Mouse (Mus musculus) forebrain, embryonic 13.5 days (tissue): Measurements from ENCODE around the gene Gap43. TPM values are rescaled to one million over a fixed set of nuclear protein-coding genes. Genes with fewer than 3 reads are reported as not detected.
"Not testable (repeated sequence)": the region's sequence is repeated elsewhere in the genome, so short reads cannot be mapped to it uniquely, and the experiment has no call there.

ENCODE experiments used
- ATAC-seq: fragments of 200-750 bp; cut with Nextera tagmentation; 2 replicates; pipeline ENCODE4 v1.8.0; 2017
- H3K27ac ChIP-seq: fragments of 300-500 bp; sonication (generic); 2 replicates; pipeline ENCODE4 v1.5.1; 2015; ENCODE audit warnings: inconsistent platforms, mild to moderate bottlenecking, moderate library complexity
- H3K27me3 ChIP-seq: fragments of 300-500 bp; sonication (generic); 2 replicates; pipeline ENCODE4 v1.6.1; 2015; ENCODE audit warnings: mild to moderate bottlenecking, inconsistent platforms
- H3K36me3 ChIP-seq: fragments of 300-500 bp; sonication (generic); 2 replicates; pipeline ENCODE4 v1.6.1; 2015; ENCODE audit warnings: mild to moderate bottlenecking, inconsistent platforms; ENCODE audit not compliant: poor library complexity, severe bottlenecking
- H3K4me1 ChIP-seq: fragments of 300-500 bp; sonication (generic); 2 replicates; pipeline ENCODE4 v1.6.1; 2015; ENCODE audit warnings: inconsistent platforms
- H3K4me2 ChIP-seq: fragments of 300-500 bp; sonication (generic); 2 replicates; pipeline ENCODE4 v1.6.1; 2015; ENCODE audit warnings: inconsistent platforms, mild to moderate bottlenecking, moderate library complexity
- H3K4me3 ChIP-seq: fragments of 300-500 bp; sonication (generic); 2 replicates; pipeline ENCODE4 v1.5.1; 2015; ENCODE audit warnings: mild to moderate bottlenecking, inconsistent platforms
- H3K9ac ChIP-seq: fragments of 300-500 bp; sonication (generic); 2 replicates; pipeline ENCODE4 v1.6.1; 2015; ENCODE audit warnings: mild to moderate bottlenecking, inconsistent platforms
- H3K9me3 ChIP-seq: fragments of 300-500 bp; sonication (generic); replicated peaks from 2 replicates; pipeline ENCODE4 v1.6.1; 2016; ENCODE audit warnings: inconsistent platforms
- WGBS: fragments of 180-500 bp; shearing (Covaris S2); methylation state at CpG from one replicate; pipeline ENCODE4 v1.1.7; 2015; 5-methylcytosine and 5-hydroxymethylcytosine counted together
- polyA plus RNA-seq: library from polyadenylated mRNA; unstranded; fragments of >200 nt; fragmentation: Nextera tagmentation; extraction: Ambion mirVana; gene quantifications from 2 replicates; pipeline ENCODE4 v1.2.1, GENCODE M21; 2015

Gap43 gene
- 389 and 408 TPM in 2 replicates for polyA plus RNA-seq

DNA sequence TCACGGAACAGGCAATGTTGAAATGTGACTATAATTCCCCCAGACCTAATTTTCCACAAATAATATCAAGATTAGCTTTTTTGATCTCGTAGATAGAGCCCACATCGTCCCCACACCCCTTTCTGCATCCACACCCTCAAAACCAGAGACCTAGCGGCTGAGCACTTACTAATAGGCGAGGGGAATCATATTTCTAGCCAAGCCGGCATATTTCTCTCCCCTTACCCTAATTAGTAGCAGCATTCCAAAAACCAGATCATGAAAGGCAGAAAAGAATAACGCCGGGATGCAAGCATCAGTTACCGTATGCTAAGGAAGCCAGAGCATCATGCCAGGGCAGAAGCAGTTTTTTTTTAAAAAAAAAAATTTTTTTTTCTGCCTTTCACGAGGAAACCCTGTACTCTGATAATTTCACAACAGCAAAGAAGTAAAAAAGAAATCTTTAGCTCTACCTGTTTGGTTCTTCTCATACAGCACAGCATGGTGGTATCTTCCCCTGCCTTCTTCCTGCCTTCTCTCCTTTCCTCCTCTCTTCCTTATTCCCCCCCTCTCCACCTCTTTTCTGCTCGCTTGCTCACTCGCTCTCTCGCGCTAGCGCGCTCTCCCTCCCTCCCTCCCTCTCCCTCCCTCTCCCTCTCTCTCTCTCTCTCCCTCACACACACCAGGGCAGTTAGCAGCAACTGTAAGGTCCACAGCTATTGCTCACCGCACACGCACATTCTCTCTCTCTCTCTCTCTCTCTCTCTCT is at the start of gene Gap43:
Gene Gap43 (minus strand): TSS at position 631 of the 748 bp plus-strand sequence.
- H3K4me1 ChIP-seq, result peaks cover 33% of the 10 kb centered on the region
- no peaks in the 10 kb centered on the region for H3K9me3 ChIP-seq
- H3K4me2 ChIP-seq, result peak within 1 kb of the TSS; percentile 78
- ATAC-seq, result peak; percentile 85
- under 1% methylated on average over 18 of the region's 18 CpGs for WGBS
- H3K27me3 ChIP-seq, result no peaks in the 10 kb centered on the region
- H3K4me3 ChIP-seq, result peak within 1 kb of the TSS; percentile 55
- H3K27ac ChIP-seq, result peak within 1 kb of the TSS; percentile 84
- H3K9ac ChIP-seq, result peak within 1 kb of the TSS; percentile 70
- no peaks in the 10 kb centered on the region for H3K36me3 ChIP-seq

DNA sequence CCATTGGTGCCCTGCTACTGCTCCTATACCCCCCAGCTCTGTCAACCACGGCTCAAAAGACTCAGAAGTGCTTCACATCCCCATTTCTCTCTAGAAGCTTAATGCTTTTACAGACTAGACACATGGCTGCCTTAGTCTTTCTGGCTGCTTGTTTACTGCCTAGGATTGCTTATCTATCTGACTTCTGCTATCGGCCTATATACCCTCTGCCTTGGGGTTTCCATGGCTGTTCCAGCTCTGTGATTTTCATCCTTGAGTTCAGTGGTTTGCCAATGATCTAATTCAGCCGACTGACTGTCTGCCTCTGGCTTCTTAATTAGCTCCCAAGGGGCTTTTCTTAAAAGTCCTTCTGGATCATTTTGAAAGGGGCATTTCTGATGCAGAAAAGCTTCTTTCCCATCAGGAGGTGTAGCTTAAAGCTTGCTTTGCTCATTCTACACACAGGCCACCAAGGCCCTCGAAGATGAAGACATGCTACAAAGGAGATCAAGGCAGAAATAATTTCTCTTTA is 40.9 kb upstream of the Gap43 start:
- H3K4me1 ChIP-seq, result peaks cover 12% of the 10 kb centered on the region
- no peak overlapping the region for H3K4me3 ChIP-seq
- no peaks in the 10 kb centered on the region for H3K27me3 ChIP-seq
- H3K36me3 ChIP-seq, result no peaks in the 10 kb centered on the region
- no peak overlapping the region for H3K27ac ChIP-seq
- H3K9ac ChIP-seq, result no peak overlapping the region
- H3K4me2 ChIP-seq, result no peak overlapping the region
- no peak; the same call in 1 of the 2 replicates for ATAC-seq
- 9% methylated on average over 4 of the region's 4 CpGs for WGBS
- H3K9me3 ChIP-seq, result no peaks in the 10 kb centered on the region

DNA sequence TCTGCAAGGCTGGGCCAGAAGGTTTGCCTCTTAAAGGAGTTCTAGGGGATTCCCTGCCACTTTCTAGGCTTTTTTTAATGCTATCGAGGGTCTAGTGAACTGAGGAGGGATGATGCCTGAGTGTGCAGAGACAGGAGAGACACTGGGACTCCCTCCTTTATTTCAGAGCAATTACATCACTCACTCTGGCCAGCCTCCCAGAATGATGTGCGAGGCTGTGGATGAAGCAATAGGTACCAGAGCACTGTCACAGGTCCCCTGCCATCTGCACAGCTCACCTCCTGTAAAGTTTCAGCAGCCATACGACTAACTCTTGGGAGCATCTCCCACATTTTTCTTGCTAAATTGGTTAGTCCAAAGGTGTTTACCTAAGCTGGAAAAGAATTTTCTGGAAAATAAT is 40.2 kb upstream of the Gap43 start:
- Histone ChIP-seq H3K9me3 (no peaks in the 10 kb centered on the region), H3K36me3 (no peaks in the 10 kb centered on the region), H3K4me2 (no peak overlapping the region), H3K27me3 (no peaks in the 10 kb centered on the region), H3K4me3 (no peak overlapping the region), H3K27ac (no peak overlapping the region), H3K9ac (no peak overlapping the region), H3K4me1 (peaks cover 12% of the 10 kb centered on the region)
- ATAC-seq, result no peak
- WGBS, result 30% methylated on average over 3 of the region's 3 CpGs

- 74% methylated on average over 6 of the region's 6 CpGs for WGBS
- H3K27ac ChIP-seq, result no peak overlapping the region
- 0 out of 2 replicates have a peak, but pooled peaks have one; percentile 16 for ATAC-seq
Measured at GRCm38 (mm10) chr16:42370148-42370547, 29.7 kb upstream of the Gap43 start.

DNA sequence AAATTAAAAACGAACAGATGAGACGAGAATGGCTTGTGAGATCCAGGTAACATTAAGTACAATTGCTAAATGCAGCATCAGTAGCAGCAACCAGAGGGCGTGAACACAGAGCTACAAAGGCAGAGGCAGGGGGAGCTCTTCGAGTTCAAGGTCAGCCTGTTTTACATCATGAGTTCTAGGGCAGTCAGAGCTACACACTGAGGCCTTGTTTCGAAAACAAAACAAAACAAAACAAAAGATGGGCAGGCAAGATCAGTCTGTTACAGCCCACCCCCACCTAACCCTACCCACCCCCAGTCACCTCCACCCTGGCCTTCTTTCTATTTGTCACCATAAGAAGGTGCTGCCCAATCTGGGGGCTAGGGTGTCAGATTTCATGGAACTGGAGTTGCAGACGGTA is 28.9 kb upstream of the Gap43 start:
- no peak for ATAC-seq
- no peak overlapping the region for H3K9ac ChIP-seq
- H3K36me3 ChIP-seq, result no peaks in the 10 kb centered on the region
- 0 out of 2 replicates have a peak, but pooled peaks cover 6% of the 10 kb centered on the region for H3K4me1 ChIP-seq
- H3K9me3 ChIP-seq, result no peaks in the 10 kb centered on the region
- no peaks in the 10 kb centered on the region for H3K27me3 ChIP-seq
- no peak overlapping the region for H3K4me3 ChIP-seq
- no peak overlapping the region for H3K4me2 ChIP-seq
- H3K27ac ChIP-seq, result no peak overlapping the region
- WGBS, result 83% methylated on average over 6 of the region's 6 CpGs

More at GRCm38 (mm10) chr16:42370148-42370547, 29.7 kb upstream of the Gap43 start:
- Histone ChIP-seq H3K4me2 (no peak overlapping the region), H3K27me3 (no peaks in the 10 kb centered on the region), H3K9ac (no peak overlapping the region), H3K4me3 (no peak overlapping the region), H3K36me3 (no peaks in the 10 kb centered on the region), H3K9me3 (no peaks in the 10 kb centered on the region), H3K4me1 (0 out of 2 replicates have a peak, but pooled peaks cover 6% of the 10 kb centered on the region)

- H3K36me3 ChIP-seq, result no peaks in the 10 kb centered on the region
Measured at GRCm38 (mm10) chr16:42360061-42360460, 19.6 kb upstream of the Gap43 start.

DNA sequence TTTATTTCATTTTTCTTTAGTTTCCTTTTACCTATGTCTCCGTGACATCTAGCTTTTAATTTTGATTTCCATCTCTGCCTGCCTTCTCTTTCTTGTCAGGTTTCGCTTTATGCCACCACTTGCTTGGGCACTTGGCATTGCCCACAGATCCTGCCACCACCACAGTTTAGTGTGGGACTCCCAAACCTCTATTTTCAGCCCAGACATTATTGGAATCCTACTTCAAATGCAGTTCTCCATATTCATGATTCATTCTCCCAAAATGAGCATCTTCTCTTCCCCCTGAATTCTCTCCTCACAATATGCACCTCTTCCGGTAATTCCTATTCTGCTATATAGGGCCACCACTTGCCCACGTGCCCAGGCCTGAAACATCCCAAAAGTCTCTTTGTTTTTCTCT is 17.6 kb upstream of the Gap43 start:
- ATAC-seq, result no peak
- Histone ChIP-seq H3K36me3 (no peaks in the 10 kb centered on the region), H3K4me3 (no peak overlapping the region), H3K27ac (no peak overlapping the region), H3K9me3 (no peaks in the 10 kb centered on the region), H3K4me1 (no peaks in the 10 kb centered on the region), H3K27me3 (no peaks in the 10 kb centered on the region), H3K9ac (no peak overlapping the region), H3K4me2 (no peak overlapping the region)
- WGBS, result 90% methylated on average over 4 of the region's 4 CpGs

More at GRCm38 (mm10) chr16:42360061-42360460, 19.6 kb upstream of the Gap43 start:
- H3K4me3 ChIP-seq, result no peak overlapping the region
- H3K4me2 ChIP-seq, result no peak overlapping the region
- ATAC-seq, result no peak
- H3K4me1 ChIP-seq, result no peaks in the 10 kb centered on the region
- no peak overlapping the region for H3K27ac ChIP-seq
- H3K9ac ChIP-seq, result no peak overlapping the region
- H3K27me3 ChIP-seq, result no peaks in the 10 kb centered on the region
- WGBS, result 93% methylated on average over 4 of the region's 4 CpGs
- no peaks in the 10 kb centered on the region for H3K9me3 ChIP-seq

- H3K9me3 ChIP-seq, result no peaks in the 10 kb centered on the region
- no peak overlapping the region for H3K27ac ChIP-seq
- H3K4me1 ChIP-seq, result no peaks in the 10 kb centered on the region
- 86% methylated on average over 2 of the region's 2 CpGs for WGBS
- H3K9ac ChIP-seq, result no peak overlapping the region
- no peaks in the 10 kb centered on the region for H3K27me3 ChIP-seq
- H3K4me3 ChIP-seq, result no peak overlapping the region
- no peak for ATAC-seq
- no peak overlapping the region for H3K4me2 ChIP-seq
- no peaks in the 10 kb centered on the region for H3K36me3 ChIP-seq
Measured at GRCm38 (mm10) chr16:42350076-42350475, 9.6 kb upstream of the Gap43 start.

GRCm38 (mm10) chr16:42340865-42341264 is 414 bp upstream of the Gap43 start:
- not testable (repeated sequence) for H3K27ac ChIP-seq, H3K27me3 ChIP-seq, H3K9me3 ChIP-seq, H3K36me3 ChIP-seq, H3K9ac ChIP-seq
- peaks cover 33% of the 10 kb centered on the region for H3K4me1 ChIP-seq
- peak overlapping the region; percentile 78 for H3K4me2 ChIP-seq
- ATAC-seq, result peak; percentile 78
- H3K4me3 ChIP-seq, result peak overlapping the region; percentile 55; the same call in 1 of the 2 replicates
- 0% methylated on average over 2 of the region's 3 CpGs for WGBS

GRCm38 (mm10) chr16:42339512-42339911 is 939 bp downstream of the Gap43 start:
- no peaks in the 10 kb centered on the region for H3K36me3 ChIP-seq
- H3K9me3 ChIP-seq, result no peaks in the 10 kb centered on the region
- peak overlapping the region; percentile 84 for H3K27ac ChIP-seq
- no peaks in the 10 kb centered on the region for H3K27me3 ChIP-seq
- H3K4me3 ChIP-seq, result peak overlapping the region; percentile 55
- ATAC-seq, result peak; percentile 64
- peaks cover 33% of the 10 kb centered on the region for H3K4me1 ChIP-seq
- H3K9ac ChIP-seq, result peak overlapping the region; percentile 70
- WGBS, result 0% methylated on average over 10 of the region's 10 CpGs
- H3K4me2 ChIP-seq, result peak overlapping the region; percentile 78

DNA sequence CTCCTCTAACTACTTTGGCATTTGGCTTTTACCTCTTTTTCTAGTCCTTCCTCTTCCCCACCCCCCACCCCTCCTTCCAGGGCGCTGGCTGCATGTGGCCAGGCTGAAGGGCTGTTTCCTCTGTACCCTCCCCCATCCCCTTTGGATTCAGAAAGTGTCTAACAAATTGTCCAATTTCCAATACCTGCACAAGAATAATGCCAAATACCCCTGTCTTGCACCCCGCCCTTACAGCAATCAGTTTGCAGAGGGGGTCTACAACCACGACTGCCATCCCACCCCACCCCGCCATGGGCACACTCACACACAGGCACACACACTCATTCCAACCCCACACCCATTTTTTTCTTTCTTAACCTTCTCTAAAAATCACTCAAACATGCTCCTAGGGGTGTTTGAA is 1.5 kb downstream of the Gap43 start:
- WGBS, result 11% methylated on average over 4 of the region's 4 CpGs
- Histone ChIP-seq H3K4me1 (peaks cover 33% of the 10 kb centered on the region), H3K27me3 (no peaks in the 10 kb centered on the region), H3K4me3 (peak overlapping the region; percentile 55), H3K4me2 (peak overlapping the region; percentile 78), H3K36me3 (no peaks in the 10 kb centered on the region), H3K27ac (peak overlapping the region; percentile 84), H3K9ac (peak overlapping the region; percentile 70), H3K9me3 (no peaks in the 10 kb centered on the region)
- no peak for ATAC-seq

GRCm38 (mm10) chr16:42338342-42338741 is 2.1 kb downstream of the Gap43 start:
- Histone ChIP-seq H3K4me1 (peaks cover 33% of the 10 kb centered on the region), H3K27ac (peak overlapping the region; percentile 84), H3K36me3 (no peaks in the 10 kb centered on the region), H3K9me3 (no peaks in the 10 kb centered on the region), H3K9ac (peak overlapping the region; percentile 70), H3K4me3 (peak overlapping the region; percentile 55), H3K4me2 (peak overlapping the region; percentile 78), H3K27me3 (no peaks in the 10 kb centered on the region)
- 33% methylated on average over 4 of the region's 4 CpGs for WGBS
- ATAC-seq, result no peak
